Mouse (Mus musculus) cerebellum, adult 9-11 months (tissue): ENCODE measurements at regions not wholly inside any gene's neighbourhood (a gene's known extent, or its start where the extent isn't known, plus 50 kb on each side); places are given as distances from the start of the nearest gene placed in this dataset.

Source experiments
- DNase-seq: peaks from one replicate; pipeline ENCODE4 v3.0.0; 2022

- DNase-seq: no peak
Measured at GRCm38 (mm10) chr2:172710641-172711040, 161.2 kb downstream of the Tfap2c start.

GRCm38 (mm10) chr2:172726701-172727100, 177.3 kb downstream of the Tfap2c start:
- DNase-seq: no peak

GRCm38 (mm10) chr2:172727576-172727975, 178.2 kb downstream of the Tfap2c start:
- DNase-seq: no peak

- no peak for DNase-seq
Measured at GRCm38 (mm10) chr2:172728240-172728821, 178.9 kb downstream of the Tfap2c start.

- DNase-seq: no peak
Measured at GRCm38 (mm10) chr2:172729151-172729550, 179.8 kb downstream of the Tfap2c start.

GRCm38 (mm10) chr2:172729741-172730140, 180.3 kb downstream of the Tfap2c start:
- no peak for DNase-seq

GRCm38 (mm10) chr2:172731408-172731807, 182.0 kb downstream of the Tfap2c start:
- no peak for DNase-seq

GRCm38 (mm10) chr2:172732453-172733210, 183.2 kb downstream of the Tfap2c start:
- no peak for DNase-seq

- DNase-seq: no peak
Measured at GRCm38 (mm10) chr2:172733403-172733995, 184.1 kb downstream of the Tfap2c start.

- no peak for DNase-seq
Measured at GRCm38 (mm10) chr2:172735621-172736020, 186.2 kb downstream of the Tfap2c start.

GRCm38 (mm10) chr2:172739041-172739491, 189.7 kb downstream of the Tfap2c start:
- DNase-seq: no peak

- DNase-seq: no peak
Measured at GRCm38 (mm10) chr2:172739529-172739928, 190.1 kb downstream of the Tfap2c start.

- no peak for DNase-seq
Measured at GRCm38 (mm10) chr2:172751364-172751763, 188.8 kb downstream of the Bmp7 start.

GRCm38 (mm10) chr2:172755686-172756471, 184.2 kb downstream of the Bmp7 start:
- DNase-seq: no peak

GRCm38 (mm10) chr2:172756472-172756860, 183.7 kb downstream of the Bmp7 start:
- DNase-seq: peak; percentile 9

GRCm38 (mm10) chr2:172758497-172758896, 181.6 kb downstream of the Bmp7 start:
- DNase-seq: no peak

- DNase-seq: no peak
Measured at GRCm38 (mm10) chr2:172765260-172765659, 174.9 kb downstream of the Bmp7 start.

GRCm38 (mm10) chr2:172766403-172766802, 173.7 kb downstream of the Bmp7 start:
- no peak for DNase-seq

- DNase-seq: no peak
Measured at GRCm38 (mm10) chr2:172768756-172769155, 171.4 kb downstream of the Bmp7 start.

- DNase-seq: no peak
Measured at GRCm38 (mm10) chr2:172770061-172770460, 170.1 kb downstream of the Bmp7 start.

- no peak for DNase-seq
Measured at GRCm38 (mm10) chr2:172770606-172771005, 169.5 kb downstream of the Bmp7 start.

- DNase-seq: no peak
Measured at GRCm38 (mm10) chr2:172773176-172773575, 166.9 kb downstream of the Bmp7 start.

- DNase-seq: no peak
Measured at GRCm38 (mm10) chr2:172776485-172776884, 163.6 kb downstream of the Bmp7 start.
